Mouse (Mus musculus): ENCODE results near the gene Pcnt.

Pcnt gene

GRCm38 (mm10) chr10:76408520-76408919, 34.1 kb downstream of the Pcnt start:
- DNase-seq (ENCODE audit: low spot score in 2 of 2), result peak in 1 of 2 experiments; percentile 14

- DNase-seq (ENCODE audit: low spot score in 2 of 2), result no peak
Observed at GRCm38 (mm10) chr10:76392596-76392995, 50.0 kb downstream of the Pcnt start.

GRCm38 (mm10) chr10:76391786-76392185, 50.8 kb downstream of the Pcnt start:
- DNase-seq (ENCODE audit: low spot score in 2 of 2), result peak; percentile 12 to 19

- no peak for DNase-seq (ENCODE audit: low spot score in 2 of 2)
Observed at GRCm38 (mm10) chr10:76391166-76391565, 51.4 kb downstream of the Pcnt start.

- DNase-seq (ENCODE audit: low spot score in 2 of 2), result no peak
Observed at GRCm38 (mm10) chr10:76374981-76375380, 67.6 kb downstream of the Pcnt start.

DNA sequence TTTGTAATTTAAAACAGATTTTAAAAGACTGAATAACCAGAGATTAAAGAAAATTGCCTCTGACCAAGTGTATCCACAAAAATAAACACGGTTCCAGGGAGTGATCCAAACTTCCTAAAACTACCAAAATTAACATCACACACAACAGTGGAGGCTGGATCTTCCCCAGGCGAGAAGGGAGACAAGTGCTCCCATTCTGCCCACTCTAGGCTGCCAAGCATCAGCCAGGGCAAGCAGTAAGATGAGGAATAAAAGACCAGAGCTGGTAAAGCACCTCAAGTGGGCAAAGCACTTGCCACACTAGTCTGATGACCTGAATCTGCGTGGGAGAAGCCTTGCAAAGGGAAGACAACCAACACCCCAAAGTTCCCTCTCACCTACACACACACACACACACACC, 70.8 kb downstream of the Pcnt start:
- DNase-seq (ENCODE audit: low spot score in 2 of 2), result peak; percentile 12 to 34

DNA sequence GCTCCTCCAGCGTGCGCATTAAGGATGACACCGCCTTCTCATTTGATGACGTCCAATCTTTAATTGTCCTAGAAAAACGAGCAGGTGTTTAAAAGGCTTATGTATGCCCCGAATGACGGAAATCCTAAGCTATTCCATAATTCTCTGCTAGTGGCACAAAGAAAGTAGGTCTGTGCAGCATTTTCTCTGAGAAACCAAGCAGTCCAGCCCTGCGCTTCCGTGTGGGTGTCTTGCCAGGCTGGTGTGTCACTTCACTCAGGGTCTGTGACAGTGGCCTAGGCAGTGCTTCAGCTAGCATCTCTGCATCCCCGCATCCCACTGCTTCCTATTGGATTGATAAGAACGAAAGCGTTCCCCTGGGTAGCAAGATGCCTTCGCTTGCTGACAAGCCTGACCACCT, 73.8 kb downstream of the Pcnt start:
- peak; percentile 28 to 35 for DNase-seq (ENCODE audit: low spot score in 2 of 2)

- DNase-seq (ENCODE audit: low spot score in 2 of 2), result no peak
Observed at GRCm38 (mm10) chr10:76363233-76363632, 79.4 kb downstream of the Pcnt start.

GRCm38 (mm10) chr10:76358468-76358867, 84.1 kb downstream of the Pcnt start:
- no peak for DNase-seq (ENCODE audit: low spot score in 2 of 2)

DNA sequence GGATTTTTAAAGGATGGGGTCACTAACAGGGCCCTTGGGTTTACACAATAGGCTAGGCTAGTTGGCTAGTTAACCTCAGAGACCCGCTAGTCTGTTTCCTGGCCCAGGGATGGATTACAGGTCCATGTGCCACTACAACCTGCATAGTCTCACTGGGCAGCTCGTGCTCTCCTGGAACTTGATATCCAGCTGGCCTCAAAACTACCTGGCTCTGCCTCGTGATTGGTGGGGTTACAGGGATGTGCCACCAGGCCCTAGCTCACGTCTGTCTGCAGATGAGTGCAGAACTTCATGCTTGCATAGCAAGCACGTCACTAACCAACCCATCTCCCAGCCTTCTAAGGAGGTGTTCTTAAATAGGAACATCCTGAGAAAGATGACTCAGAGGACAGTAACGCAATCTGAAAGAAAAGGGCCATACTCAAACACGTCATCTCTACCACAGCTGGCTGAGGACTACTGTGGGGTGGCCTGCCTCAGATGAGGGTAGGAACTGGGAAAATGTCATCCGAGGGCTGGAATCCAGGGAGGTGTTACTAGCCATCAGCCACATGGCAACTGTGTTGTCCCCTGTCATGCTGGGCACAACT, 85.2 kb downstream of the Pcnt start:
- DNase-seq (ENCODE audit: low spot score in 2 of 2), result no peak

GRCm38 (mm10) chr10:76354974-76355373, 87.6 kb downstream of the Pcnt start:
- DNase-seq (ENCODE audit: low spot score in 2 of 2), result no peak

DNA sequence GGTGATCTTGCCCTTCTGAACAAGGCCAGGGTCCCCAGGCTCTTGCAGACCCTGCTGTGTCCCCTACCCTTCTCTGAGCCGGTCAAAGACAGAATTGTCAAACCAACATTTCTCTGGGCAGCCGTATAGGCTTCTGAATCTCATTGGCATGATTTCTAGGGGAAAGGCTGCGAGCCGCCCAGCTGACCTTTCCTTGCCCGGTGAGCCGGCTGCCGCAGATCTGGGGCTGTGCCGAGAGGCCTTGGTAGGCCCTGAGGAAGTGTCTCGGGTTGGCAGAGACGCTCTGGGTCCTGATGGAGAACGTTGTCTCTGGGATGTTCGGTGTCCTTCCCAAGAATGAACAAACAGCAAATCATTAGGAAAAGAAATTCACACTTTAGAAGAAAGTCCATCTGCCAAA, 88.6 kb downstream of the Pcnt start:
- DNase-seq (ENCODE audit: low spot score in 2 of 2), result no peak

GRCm38 (mm10) chr10:76351953-76352352, 90.6 kb downstream of the Pcnt start:
- no peak for DNase-seq (ENCODE audit: low spot score in 2 of 2)

DNA sequence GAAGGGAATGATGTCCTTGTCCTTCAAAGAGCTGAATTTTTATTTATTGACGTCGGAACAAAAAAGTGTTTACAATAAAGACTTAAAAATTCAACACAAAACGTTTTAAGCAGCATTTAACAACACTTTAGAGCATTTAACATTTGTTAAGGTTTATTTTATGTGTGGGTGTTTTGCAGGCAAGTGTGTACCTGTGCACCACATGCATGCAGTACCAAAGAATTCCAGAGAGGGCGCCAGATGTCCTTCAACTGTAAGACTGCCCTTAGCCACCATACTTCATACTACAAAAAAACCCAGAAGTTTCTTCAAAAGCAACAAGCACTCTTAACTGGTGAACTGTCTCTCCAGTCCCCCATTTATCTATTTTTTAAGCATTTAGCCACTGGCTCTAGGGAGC, 96.0 kb downstream of the Pcnt start:
- no peak for DNase-seq (ENCODE audit: low spot score in 2 of 2)

DNA sequence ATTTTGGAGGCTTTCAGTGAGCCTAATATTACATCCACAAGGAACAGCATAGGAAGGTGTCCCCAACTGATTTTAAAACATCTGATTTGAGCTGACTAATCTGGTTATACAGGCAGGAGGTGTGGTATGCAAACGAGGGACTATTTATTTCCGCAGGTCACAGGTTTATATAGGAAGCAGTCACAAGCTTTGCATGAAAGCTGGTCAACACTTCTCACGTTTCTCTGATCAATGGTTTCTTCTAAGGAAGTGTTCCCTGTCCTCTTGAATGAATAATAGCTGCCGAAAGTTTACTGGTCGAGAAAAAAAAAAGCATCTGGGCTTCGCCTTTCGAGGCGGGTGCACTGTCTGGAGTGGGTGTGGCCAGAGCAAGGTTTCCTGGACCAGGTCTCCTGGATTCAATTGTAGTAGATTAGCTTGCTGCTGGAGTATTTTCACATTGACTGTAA, 96.5 kb downstream of the Pcnt start:
- no peak for DNase-seq (ENCODE audit: low spot score in 2 of 2)

GRCm38 (mm10) chr10:76345540-76345902, 97.1 kb downstream of the Pcnt start:
- DNase-seq (ENCODE audit: low spot score in 2 of 2), result no peak

GRCm38 (mm10) chr10:76344711-76345539, 97.7 kb downstream of the Pcnt start, which contains the start of gene Dip2a:
Gene Dip2a (minus strand): TSS chr10:76345291.
- peak; percentile 93 to 96 for DNase-seq (ENCODE audit: low spot score in 2 of 2)

- DNase-seq (ENCODE audit: low spot score in 2 of 2), result no peak
Observed at GRCm38 (mm10) chr10:76334350-76334749, 108.2 kb downstream of the Pcnt start.

DNA sequence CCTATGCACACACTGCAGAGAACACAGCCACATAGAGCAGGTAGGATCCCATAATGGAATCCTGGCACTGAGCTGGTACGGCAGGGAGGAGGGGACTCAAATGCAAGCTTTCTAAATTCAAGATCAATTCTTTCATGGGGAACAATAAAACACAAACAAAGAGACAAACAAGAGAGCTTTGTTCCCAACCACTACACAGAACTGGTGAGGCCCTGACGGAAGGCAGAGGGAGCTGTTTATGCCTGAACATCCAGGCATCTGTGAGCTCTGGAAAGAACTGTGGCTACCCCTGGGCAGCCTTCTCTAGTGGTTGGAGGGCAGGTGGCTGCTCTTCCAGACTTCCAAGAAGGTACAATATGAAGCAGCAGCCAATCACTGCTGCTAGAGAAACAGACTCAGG, 110.5 kb downstream of the Pcnt start:
- no peak for DNase-seq (ENCODE audit: low spot score in 2 of 2)

DNA sequence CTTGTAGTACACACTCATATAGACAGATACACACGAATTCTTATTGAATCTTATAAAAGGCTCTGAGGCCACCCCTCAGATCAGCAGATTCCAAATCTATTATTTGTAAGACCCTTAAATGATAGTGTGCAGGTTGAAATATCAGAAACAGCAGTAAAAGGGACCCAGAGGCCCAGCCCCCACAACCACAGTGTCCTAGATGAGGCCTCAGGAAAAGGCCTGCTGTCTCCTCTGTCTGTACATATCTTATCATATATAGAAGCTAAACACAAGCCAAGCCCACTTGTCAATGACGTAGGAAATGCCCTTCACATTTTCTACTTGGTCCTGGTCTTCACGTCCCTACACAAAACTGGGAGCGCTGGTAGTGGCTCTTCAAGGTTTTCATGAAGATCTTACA, 113.5 kb downstream of the Pcnt start:
- DNase-seq (ENCODE audit: low spot score in 2 of 2), result no peak

DNA sequence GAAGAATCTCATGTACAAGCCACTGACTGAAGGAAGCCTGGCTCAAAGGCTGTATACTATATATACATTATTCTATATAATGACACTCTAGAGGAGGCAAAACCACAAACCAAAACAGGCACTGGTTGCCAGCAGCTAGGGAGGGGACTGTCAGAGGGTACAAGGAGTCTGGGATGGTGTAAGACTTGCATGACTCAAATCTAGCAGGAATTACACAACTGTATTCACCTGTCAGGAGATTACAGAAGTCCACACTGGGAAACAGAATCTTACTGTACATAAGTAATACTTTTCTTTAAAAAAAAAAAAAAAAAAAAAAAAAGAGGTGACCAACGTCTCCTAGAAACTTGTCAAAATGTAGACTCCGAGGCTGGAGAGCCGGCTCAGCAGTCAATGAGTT, 114.0 kb downstream of the Pcnt start:
- DNase-seq (ENCODE audit: low spot score in 2 of 2), result no peak

- no peak for DNase-seq (ENCODE audit: low spot score in 2 of 2)
Observed at GRCm38 (mm10) chr10:76326304-76327006, 116.1 kb downstream of the Pcnt start.

- DNase-seq (ENCODE audit: low spot score in 2 of 2), result no peak
Observed at GRCm38 (mm10) chr10:76317623-76318022, 125.0 kb downstream of the Pcnt start.
